Mouse (Mus musculus) kidney, postnatal 4 days (tissue): ENCODE measurements at regions not wholly inside any gene's neighbourhood (a gene's known extent, or its start where the extent isn't known, plus 50 kb on each side); places are given as distances from the start of the nearest gene placed in this dataset.
A peak's percentile ranks its signal among the peaks of the same experiment; 100 is the strongest.
"Not testable (repeated sequence)": the region's sequence is repeated elsewhere in the genome, so short reads cannot be mapped to it uniquely, and the experiment has no call there.

Experiments
- DNase-seq, 2 experiments: peaks; one replicate each; pipeline ENCODE4 v3.0.0; 2021; ENCODE audit warnings: mixed read lengths in 2 of 2

DNA sequence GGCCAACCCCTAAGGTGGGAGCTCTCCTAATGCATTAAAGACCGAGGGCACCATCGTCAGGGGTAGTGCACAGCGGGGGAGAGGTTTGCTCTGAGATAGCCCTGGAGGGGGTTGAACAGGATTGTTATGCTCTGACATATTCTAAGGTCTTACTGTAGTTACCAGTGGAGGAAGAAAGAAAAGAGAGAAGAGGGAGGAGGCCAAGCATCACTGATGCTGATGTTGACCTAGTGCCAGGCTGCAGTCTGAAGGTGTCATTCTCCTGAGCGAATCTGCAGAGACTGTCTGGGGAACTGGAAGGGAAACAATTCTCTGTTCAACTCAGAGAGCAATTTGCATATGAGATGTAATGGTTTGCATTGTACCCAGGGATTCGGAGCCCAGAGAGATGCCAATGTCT lies 139.4 kb upstream of the Zfp637 start:
- no peak for DNase-seq

DNA sequence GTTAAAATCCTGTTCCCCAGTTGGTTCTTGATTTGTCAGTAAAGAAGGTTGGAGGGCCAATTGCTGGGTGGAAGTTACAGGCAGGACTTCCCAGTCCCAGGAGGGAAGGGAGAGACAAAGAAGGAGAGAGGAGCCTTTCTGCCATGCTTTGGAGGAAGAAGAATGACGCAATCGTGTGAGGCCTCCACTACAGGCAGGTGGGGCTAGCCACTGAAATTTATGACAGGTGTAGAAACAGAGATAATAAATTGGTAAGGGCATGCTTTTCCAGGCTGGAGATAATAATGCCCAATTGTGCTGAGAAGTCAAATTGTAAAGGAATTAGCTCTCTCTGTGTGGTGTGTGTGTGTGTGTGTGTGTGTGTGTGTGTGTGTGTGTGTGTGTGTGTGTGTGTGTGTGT lies 135.0 kb upstream of the Zfp637 start:
- no peak for DNase-seq

DNA sequence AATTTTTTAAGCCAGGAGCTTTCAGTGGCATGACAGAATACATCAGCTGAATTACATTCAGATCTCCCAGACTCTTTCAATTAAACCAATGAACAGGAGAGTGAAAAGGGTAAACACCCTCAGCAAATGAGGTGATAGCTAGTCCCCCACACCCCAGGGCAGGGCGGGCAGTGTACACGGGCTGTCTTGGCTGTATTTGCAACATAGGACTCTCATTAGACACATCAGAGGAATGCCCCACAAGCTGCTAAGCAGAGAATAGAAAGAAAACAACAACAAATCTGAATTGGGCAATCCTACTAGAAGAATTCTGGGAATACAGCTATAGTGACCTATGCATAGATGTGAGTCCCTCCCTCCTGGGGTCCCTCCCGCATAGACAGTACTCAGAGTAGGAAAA lies 131.8 kb upstream of the Zfp637 start:
- DNase-seq = no peak

DNA sequence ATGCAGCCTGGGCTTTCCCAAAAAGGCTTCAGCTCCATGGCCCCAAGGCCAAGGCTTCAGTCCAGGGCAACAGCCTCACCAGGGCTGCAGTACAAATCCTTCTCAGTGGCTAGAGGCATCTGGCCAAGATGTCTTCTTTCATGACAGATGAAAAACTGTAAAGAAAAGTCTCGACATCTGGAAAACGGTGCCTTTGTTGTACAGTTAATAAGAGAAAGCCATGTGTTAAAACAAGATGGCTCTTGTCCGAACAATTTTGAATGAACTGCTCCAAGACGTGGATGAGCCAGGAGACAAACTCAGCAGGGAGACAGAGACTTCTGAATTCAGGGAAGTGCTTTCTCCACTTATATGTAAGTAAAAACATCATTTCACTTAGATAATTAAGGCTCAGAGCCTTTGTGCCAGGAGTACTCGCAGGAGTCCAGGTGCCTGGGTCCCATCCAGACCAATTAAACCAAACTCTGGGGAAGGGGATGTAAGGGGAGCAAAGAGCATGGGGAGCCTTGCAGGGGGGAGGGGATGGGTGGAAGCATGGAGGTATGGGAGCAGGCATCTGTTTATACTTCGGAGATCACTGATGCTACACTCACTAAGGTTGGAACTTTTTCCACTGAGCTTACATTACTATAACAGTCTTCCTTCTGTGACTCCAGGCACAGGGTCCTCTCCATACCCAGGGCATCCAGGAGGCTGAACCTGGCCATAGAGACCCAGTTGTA lies 125.8 kb upstream of the Zfp637 start:
- no peak for DNase-seq

DNA sequence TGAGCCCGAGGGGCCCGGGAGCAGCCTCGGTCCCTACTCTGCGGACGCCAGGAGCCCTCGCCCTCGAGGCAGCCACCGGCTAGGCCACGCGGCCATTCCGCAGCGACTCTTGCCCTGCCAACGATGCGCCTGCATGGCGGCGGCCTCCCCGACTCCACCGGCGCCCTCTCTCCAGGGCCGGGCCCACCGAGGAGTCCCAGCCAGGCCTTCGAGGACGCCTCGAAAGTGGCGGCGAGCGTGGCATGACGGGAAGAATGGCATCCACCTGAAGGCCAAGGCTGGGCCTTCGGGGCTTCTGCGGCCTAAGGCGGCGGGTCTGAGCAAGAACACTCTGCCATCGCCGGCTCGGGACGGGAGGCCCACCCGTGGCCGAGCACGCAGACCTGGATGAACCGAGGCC lies 124.6 kb upstream of the Zfp637 start:
- DNase-seq = not testable (repeated sequence)

DNA sequence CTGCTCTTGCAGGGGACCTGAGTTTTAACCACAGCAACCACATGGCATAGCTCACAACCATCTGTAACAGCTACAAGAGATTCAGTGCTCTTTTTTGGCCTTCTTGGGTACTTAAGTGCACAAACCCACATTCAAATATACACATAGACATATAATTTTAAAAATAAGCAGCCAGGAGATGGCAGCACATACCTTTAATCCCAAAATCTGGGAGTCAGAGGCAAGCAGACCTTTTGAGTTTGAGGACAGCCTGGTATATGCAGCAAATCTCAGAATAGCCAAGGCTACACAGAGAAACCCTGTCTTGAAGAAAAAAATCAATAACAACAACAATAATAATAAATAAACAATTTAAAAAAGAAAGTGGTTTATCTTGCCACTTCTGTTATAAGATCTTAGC lies 88.6 kb upstream of the Zfp637 start:
- DNase-seq = not testable (repeated sequence)

DNA sequence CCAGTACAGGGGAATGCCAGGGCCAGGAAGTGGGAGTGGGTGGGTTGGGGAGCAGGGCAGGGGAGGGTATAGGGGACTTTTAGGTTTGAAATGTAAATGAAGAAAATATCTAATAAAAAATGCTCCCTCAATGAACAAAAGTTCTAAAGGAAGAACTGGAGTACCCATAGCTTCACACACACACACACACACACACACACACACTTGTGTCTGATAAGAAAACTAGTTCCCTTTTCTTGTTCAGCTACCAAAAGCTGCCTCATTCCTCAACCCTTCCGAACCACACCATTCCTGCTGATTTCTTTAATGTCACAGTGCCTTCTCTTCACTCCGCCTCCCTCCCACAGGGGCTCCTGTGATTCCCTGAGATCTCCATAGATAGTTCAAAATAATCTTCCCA lies 85.3 kb upstream of the Zfp637 start:
- not testable (repeated sequence) for DNase-seq

DNA sequence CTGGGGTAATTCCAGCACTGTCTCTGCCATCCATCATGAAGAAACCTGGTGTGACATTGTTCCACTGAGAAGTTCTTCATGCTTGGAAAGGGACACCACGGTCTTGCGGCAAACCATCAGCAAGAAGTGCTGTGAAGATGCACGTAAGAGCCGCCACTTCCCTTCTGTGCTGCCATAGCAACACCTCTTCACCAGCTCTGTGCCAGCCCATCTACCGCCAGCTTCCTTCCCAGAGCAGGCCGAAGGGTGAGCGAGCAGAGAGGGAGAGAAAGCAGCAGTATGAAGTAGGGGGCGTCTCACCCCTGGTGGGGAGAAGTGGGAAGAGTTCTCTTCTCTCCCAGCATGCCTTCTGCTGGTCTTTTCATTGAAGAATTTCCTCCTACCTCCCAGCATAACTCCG lies 84.8 kb upstream of the Zfp637 start:
- no peak for DNase-seq

DNA sequence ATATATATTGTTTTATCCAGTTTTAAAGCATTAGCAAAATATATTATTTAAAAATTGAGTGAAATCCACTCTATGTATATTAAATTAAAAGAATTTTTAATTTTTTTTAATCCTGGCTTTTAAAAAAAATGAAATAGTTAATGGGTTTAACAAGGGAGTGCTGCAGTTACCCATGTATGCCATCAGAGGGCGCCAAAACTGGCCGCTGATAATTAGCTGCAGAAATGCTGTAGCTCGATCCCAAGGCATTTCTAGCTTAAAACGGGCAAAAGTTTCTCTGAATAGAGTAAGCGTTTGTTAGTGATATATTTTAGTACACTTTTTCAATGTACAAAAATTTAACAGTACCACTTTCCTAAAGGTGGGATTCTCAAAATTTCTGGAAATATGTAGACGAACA lies 82.5 kb upstream of the Zfp637 start:
- DNase-seq = peak; percentile 69 to 72

DNA sequence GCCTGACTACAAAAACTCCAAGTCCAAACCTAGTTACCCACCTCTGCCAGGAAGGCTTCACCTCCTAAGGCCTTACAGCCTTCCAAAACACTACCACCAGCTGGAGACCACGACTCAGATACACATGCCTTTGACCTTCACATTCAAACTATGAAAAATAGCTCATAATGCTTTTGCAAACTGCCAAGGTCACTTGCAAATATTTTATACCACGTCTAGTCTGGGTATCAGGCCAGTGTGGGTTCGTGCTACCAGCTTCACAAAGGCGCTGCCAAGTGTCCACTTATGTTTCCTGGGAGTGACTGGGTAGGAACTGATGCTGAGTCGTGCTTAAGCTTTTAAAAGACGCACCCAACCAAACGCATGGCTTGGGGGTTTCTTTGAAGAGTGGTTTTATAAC lies 69.5 kb upstream of the Zfp637 start:
- no peak for DNase-seq

DNA sequence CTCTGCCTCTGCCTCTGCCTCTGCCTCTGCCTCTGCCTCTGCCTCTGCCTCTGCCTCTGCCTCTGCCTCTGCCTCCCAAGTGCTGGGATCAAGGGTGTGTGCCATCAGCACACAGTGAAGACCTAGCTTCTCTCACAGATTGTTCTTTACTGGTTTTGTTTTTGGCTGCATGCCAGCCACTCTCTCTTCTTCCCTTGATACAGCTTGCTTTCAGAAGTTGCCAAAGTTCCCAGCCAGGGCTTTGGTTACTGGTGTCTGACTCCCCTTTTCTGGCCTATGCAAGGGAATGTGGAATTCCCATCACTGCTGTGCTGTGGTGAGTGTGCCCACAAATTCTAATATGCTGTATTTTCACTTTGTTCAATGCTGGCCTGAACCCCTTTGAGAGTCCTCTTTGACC lies 68.6 kb upstream of the Zfp637 start:
- no peak for DNase-seq

DNA sequence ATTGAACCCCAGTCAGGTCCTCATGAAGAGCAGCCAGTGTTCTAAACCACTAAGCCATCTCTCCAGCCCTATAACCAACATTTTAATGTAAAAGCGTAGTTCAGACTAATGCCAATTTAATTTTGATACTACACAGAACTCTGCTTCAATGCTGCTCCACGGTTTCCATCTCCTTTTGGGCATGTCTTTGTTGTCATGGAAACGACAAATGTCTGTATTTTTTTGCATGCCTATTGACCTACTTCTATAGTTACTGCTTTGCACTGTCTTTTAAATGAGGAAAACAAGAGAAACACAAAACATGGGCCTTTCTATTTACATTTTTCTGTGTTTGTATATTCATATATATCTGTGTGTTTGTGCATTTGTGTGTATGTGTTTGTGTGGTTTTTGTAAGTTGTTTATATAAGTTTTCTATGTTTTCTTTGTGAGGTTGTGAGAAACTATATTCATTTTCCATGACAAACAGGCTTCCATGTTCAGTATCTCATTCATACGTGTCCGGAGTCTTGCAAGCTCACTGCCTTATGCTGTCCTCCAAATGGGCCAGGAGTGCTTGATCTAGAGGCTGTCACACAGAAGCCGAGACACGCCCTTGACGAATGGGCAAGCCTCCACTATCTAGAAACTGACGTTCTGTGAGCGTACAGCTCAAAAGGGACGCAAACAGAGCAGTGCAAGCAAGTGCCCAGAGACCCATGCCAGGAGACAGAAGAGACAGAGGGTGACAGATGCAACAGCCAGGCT lies 65.5 kb upstream of the Zfp637 start:
- DNase-seq = no peak

DNA sequence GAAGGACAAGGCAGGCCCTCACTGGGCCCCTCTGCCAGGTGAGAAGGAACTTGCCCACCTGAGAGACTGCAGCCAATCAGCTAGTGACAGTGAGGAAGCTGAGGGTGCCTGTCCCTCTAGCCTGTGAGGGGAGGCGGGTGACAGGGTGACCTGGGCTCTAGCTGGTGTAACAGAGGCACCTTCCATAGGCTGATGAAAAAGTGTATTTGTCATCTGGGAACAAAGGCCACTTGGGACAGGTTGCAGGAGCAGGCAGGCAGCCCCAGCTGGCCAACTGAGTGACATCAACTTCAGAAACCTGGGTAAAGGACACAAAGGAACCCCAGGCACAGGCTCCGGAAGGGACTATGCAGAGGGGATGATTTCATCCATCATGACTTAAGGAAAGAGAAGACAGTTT lies 63.0 kb upstream of the Zfp637 start:
- DNase-seq = peak in 1 of 2 experiments; percentile 24

DNA sequence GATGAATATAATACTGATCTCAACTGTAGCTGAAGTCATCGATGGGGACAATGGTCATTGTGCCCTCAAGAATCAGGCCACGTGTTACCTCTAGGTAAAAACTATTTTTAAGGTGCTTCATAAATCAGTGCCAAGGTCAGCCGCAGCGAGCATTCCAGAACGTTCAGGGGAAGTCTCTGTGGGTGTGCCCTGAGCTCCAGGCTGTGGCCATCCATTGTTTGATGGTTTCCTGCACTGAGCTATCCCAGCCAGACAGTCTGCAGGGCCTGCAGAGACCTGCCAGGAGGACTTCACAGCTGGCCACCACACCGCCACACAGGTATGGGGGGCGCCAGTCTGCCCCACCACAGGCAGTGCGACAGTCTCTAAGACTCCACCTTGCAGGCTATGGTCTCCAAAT lies 62.5 kb upstream of the Zfp637 start:
- peak; percentile 12 to 41 for DNase-seq

DNA sequence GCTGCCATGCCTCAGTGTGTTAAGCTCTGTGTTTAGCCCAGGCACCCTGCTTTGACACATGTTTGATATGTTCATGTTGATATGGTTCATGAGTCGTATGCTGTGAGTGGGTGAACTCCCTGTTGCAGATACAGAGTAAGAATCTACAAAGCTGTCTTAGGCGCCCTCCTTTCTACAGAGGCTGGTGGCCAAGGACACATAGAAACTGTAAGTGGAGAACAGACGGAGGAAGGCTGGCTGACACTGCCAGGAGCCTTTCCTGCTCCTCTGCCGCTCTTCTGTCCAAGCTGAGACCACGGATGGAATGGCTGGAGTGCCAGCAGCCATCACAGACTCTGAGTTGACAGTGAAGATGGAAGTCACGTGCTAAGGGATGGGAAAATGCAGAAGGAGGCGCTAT lies 62.0 kb upstream of the Zfp637 start:
- no peak for DNase-seq

DNA sequence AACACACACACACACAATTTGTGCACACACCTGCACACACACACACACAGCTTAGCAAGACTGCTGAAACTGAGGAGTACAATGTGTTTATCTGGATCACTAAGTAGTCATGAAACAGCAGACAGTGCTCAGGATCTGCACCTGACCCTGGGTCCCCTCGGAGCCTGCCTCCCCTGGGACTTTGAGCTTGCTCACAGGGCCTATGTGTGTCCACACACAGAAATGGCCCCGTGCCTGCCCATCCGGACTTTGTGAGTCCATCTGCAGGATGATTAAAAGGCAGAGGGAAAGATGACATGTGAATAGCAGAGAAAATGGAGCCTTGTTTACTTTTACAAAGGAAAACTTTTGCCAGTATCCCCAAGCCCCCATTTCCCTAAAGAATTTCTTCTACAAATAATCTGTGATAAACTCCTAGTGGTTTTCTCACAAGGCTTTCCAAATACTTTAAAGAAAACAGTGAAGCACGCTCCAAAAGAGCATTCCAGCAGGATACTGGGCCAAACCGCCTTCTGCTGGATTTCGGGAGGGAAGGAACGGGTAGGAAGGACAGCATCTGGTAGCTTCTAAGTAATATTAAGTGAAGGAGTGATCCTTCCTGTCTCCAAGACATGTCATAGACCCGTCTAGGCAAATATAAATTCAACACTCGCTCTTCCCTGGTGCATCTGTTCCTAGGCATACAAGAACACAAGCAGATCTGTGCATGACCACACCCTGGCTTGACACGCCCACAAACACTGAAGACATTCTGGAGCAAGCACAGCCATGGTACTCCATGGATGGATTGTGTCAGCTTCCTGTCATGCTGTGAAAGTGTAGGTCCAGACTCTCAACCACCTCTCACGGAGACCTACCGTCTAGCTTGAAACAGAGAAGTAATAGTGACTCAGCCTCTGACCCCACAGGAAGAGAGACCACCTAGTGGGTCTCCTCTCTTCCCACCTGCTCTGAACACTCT lies 52.1 kb upstream of the Zfp637 start:
- DNase-seq = peak; percentile 64 to 73

DNA sequence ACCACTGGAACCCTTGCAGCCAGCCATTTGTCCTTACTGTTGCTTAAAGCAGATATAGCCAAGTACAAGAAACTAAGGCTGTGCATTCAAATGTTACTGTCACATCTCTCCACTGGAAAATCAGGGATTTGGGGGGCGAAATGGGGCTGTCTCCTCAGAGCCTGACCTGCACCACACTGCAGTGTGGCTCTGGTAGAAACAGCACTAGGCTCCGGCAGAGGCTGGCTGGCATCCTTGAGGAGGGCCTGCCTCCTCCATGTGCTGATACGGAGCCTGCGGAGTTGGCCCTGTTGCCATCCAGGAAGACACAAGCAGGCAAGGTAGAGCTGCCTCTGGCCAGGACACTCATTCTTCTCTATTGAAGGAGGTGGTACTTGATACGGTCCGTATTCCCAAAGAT lies 50.4 kb upstream of the Zfp637 start:
- no peak for DNase-seq
